Mouse (Mus musculus) cerebellum, adult 11 months (tissue): ENCODE data around the gene Csgalnact2.

ENCODE experiments used
- DNase-seq: peaks from one replicate; pipeline ENCODE4 v3.0.0; 2022

The Csgalnact2 gene

GRCm38 (mm10) chr6:118138731-118139709 lies at the start of gene Csgalnact2:
Gene Csgalnact2 (minus strand): TSS chr6:118139140.
- peak; percentile 93 for DNase-seq

DNA sequence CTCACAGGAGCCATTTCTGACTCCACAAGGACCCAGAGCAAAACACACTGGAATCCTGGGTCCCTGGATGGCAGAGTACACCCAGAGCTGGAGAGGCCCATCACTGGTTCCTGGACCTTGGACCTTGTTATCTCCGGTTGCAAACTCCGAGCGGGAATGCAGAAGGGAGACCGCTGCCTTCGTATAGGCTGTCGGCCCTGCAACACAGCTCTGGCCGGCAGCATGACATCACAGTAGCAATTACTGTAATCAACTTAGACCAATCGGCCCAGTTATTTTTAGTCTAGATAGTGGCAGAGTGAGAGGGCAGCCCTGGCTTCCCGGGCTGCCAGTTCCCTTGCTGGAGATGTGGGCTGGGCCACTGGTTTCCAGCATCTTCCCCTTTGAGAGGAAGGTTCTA lies 49.7 kb upstream of the Csgalnact2 start:
- no peak for DNase-seq

DNA sequence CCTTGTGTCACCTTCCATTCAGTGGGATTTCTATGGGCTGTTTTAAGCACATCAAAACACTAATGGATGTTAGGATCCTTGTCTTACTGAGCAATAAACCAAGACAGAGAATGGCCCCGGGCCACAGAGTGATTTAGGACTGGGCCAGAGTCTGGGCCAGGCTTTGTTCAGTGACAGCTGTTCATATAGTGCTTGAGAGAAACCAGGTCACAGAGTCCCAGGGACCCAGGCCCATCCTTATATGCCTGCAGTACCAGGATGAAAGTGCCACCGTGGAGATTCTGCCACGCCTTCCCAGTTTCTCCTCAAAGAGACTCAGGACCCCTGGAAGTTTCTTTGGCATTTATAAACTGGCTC lies 48.3 kb upstream of the Csgalnact2 start:
- DNase-seq, result no peak

DNA sequence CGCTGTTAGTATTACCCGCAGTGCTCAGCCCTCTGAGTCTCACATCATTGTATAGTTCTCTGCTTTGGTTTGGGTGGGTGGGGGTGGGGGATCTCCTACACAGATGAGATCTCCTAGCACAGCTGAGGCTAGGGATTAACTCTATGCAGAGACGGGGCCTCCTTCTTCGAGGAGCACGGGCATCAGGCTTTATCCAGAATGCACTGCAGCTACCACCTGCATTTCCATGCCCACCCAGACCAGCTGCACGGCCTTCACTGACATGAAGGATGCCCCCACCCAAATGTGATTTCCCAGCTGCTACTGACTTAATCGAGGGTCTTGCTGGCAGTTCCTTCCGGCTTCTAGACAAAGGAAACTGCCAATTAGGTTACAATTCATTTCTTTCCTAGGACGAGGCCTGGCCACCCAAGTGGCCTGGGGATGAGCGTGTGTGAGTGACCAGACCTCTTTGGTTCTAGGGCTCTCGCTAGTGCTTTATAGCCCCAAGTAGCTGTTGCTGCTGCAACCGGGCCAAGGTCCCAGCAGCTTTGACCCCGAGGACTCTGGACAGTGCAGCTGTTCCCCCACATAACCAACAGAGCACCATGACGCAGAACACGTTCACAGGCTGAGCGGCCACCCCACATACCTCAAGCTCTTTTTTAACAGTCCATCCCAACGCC lies 47.8 kb upstream of the Csgalnact2 start:
- DNase-seq, result no peak

DNA sequence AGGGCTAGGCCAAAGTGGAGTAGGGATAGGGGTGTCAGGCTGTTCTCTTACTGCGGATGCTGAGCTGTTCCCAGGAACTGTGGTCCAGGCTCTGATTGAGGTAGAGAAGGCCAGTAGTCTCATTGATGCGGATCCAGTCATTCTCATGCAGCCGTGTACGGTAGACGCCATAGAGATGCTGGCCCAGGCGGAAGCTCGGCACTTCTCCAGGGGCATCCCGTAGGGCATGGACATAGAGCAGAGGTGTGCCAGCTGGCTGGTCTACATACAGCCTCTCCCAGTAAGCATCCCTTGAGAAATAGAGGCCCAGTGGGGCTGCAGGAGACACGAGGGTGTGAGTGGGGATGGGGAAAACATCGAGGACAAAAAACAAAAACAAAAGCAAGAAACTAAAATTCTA lies 45.2 kb upstream of the Csgalnact2 start:
- no peak for DNase-seq

DNA sequence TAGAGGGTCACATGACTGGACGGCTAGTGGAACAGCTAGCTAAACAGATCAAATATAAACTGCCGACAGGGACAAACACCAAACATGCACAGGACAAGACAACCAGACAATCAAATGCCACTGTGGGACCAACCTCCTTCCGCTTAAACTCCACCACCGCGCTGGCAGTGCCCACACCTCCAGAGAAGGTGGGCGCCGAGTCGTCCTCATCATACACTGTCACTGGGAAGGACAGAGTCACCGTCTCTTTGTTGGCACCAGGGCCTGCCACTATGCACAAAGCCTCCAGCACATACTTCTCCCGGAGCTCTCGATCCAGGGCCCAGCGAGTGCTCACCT lies 41.1 kb upstream of the Csgalnact2 start:
- no peak for DNase-seq

DNA sequence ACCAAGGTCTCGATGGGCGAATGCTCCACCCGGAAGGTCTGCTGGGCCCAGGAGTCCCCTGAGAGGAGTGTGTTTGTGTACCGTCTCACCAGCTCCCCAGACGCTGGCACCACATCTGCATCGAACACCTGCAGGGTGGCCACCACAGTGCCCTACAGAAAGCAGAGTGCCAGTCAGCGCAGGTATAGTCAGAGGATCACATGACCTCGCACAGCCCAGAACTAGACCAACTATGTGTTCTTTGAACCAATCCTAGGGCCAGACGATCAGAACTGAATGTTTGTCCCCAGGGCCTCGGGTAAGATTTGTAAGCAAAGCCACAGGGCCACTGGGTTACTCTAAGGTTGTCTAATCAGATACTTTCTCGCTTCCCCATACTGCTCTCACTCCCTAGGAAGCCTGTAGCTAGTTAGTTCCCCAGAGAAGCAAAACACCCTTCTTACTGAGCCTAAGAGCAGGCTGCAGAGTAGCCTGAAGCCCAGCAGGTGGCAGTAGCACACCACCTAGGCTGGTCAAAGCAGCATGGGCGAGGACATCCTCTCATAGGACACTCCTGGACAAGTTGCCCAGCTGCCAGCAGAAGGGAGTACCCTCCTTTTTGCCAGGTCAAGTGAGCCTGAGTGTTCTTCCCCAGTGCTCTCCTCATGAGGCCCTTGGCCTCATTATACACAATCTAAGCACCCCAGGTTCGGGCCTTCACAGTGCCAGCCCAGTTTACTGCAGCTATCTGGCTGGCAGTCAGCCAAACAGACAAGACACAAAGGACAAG lies 40.6 kb upstream of the Csgalnact2 start:
- peak; percentile 52 for DNase-seq

DNA sequence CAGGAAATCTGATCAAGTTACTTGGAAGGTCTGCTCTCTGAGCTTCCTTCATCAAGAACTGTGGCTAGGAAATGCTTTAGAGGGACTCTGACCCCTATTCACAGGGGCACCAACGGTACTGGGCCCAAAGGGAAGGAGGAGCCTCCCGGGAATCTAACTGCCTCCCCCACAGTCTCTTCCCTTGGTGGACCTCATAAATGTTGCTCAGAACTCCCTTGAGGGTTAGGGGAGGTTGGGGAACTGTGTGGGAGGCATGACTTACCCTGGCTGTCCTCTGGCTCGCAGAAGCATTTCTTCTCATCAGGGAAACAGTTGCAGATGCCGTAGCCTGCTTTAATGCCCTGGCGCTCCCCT lies 35.0 kb upstream of the Csgalnact2 start:
- no peak for DNase-seq

DNA sequence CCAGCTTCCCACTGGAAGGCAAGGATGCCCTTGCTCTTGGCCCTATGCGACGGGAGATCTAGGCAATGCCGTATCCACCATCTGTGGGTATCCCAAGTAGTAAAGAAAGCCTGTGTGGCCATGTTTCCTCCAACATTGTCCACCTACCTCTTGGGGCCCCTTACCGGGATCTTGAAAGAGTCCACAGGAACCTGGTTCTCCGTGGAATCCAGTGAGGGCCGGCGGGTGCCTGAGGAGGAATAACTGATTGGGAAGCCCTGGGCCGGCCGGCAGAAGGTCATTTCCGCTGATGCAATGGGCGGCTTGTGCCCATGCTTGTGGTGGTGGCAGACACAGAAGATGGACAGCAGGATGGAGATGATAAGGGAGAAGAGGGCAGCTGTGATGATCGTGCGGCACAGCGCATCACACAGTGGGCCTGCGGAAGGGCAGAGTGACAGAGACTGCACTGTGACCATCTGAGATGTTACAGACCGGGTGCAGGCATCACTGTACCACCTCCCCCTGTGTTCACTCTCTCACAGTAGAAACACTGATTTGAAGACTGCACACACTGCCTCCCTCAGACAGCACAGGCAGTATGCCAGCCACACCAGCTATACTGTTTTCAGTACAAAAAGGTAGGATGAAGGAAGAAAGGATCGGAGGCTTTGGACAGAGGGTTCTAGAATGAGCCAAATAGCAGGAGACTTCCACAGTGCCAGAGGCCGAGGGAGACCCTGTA lies 34.5 kb upstream of the Csgalnact2 start:
- no peak for DNase-seq

GRCm38 (mm10) chr6:118171386-118171785 lies 32.4 kb upstream of the Csgalnact2 start:
- DNase-seq, result no peak

- no peak for DNase-seq
Observed at GRCm38 (mm10) chr6:118168106-118168505, 29.2 kb upstream of the Csgalnact2 start.

DNA sequence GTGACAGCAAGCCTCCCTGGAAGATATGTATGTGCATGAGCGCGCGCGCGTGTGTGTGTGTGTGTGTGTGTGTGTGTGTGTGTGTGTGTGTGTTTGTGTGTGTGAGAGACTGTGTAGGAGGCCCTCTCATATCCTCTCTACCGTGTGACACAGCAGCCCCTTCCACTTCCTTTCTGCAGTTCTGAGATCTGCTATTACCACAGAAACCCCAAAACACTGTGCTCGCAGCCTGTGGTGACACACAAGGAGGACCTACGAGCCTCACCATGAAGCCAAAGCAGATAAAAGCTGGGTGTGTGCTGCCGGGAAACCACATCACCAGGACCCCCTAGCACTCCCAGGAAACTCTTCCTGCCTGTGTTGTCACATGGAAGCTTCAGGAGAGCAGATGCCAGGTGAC lies 28.1 kb upstream of the Csgalnact2 start:
- DNase-seq, result no peak

DNA sequence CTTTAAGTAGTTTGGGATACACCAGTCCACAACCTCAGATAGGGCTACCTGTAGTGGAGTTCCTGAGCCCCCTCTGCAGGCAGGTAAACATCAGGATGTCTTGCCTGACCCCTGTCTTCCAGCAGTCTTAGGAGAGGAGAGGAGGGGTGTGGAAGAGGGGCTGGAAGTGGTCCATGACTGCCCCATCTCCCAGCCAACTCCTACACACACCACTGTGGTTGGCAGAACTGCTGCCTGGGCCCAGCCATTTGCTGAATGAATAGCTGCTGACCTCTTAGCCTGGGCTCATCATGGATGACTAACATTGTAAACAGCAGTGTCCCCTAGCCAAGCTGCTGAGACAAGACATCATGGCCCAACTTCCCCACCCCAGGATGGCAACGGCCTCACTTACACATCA lies 26.6 kb upstream of the Csgalnact2 start:
- DNase-seq, result no peak

DNA sequence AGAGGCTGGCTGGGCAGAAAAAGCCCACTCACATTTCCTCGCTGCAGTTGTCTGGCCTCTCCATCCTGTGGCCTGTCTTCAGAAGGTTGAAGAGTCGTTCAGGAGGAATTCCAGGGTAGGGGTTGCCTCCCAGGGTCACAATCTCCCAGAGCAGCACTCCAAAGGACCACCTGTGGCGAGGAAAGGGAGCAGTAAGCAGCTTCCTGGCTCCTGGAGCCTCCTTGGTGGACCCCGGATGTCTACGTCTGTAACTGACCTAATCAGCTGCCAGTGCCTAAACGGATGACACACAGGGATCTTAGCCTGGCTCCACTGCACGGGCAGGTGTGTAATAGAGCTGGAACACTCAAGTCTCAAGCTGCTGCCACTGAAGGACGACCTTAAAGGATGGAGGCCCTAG lies 25.8 kb upstream of the Csgalnact2 start:
- DNase-seq, result no peak

GRCm38 (mm10) chr6:118163086-118163485 lies 24.1 kb upstream of the Csgalnact2 start:
- DNase-seq, result no peak

GRCm38 (mm10) chr6:118162457-118163082 lies 23.6 kb upstream of the Csgalnact2 start:
- no peak for DNase-seq

DNA sequence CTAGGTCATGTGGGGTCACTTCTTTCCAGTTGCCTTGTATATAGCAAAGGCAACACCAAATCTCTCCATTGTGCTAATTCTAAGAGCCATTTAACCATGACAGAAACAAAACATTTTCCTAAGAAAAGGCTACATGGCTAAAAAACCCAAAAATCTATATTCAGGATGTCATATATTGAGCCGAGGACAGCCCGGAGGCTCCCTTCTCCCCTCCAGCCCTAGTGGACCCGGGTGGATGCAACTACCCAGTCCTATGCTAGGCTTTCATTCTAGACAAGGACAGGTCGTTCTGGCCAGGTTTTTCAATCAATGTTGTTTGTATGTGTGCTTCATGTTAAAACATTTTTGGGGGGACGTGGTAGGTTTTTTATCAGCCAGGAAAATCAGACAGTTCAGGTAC lies 14.2 kb upstream of the Csgalnact2 start:
- no peak for DNase-seq

GRCm38 (mm10) chr6:118150988-118151387 lies 12.0 kb upstream of the Csgalnact2 start:
- DNase-seq, result no peak

- no peak for DNase-seq
Observed at GRCm38 (mm10) chr6:118150538-118150937, 11.6 kb upstream of the Csgalnact2 start.

DNA sequence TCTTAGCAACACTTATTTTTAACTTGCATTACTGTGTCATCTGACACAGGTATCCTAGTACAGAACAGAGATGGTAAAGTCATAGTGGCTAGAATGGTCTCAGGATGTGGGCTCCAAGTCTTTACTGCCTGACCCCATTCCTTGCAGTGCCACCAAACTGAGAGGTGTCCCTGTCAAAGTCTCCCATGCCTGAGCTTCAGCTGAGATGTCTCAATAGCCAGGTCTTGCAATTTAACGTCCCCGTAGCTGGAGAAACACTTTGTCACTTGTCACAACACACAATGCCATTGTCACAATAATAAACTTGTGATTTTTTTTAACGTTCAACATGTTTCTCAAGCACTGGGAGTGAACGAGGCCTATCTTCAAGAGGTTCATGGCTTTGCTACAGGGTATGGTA lies 11.2 kb upstream of the Csgalnact2 start:
- DNase-seq, result no peak

- DNase-seq, result no peak
Observed at GRCm38 (mm10) chr6:118140961-118141360, 2.0 kb upstream of the Csgalnact2 start.

DNA sequence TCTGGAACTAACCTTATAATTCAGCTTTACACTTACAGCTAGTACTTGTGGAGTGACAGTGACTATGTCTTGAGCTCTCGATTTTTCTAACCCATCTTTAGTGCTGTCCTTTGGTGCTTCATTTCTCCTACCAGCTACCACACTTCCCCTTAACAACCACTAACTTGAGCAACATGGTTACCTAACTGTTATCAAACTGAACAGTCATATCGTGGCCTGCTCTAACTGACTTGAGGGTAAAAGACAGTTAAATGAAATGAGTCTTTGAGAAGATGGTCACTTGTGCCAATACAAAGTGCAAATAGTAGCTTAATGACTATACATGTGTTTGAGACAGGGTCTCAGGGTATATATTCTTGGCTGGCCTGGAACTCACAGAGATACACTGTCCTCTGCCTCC lies 1.8 kb downstream of the Csgalnact2 start:
- DNase-seq, result no peak

GRCm38 (mm10) chr6:118134461-118134860 lies 4.5 kb downstream of the Csgalnact2 start:
- DNase-seq, result no peak
